Mouse (Mus musculus) inflammation-experienced regulatory T-cells, adult 6 months (primary cell): ENCODE measurements around the gene Ess2. TPM values are rescaled to one million over a fixed set of nuclear protein-coding genes. Genes with fewer than 3 reads are reported as not detected.

Source experiments
- ATAC-seq: one replicate; pipeline ENCODE4 v1.8.0; 2017
- polyA plus RNA-seq, 3 experiments: library from polyadenylated mRNA; unstranded; fragments of 100-300 nt; shearing (Covaris generic); gene quantifications; one replicate each; pipeline ENCODE4 v1.2.1; 2017

The Ess2 gene
- polyA plus RNA-seq, 3 experiments from 2014 or later, result 29.9 to 45.9 (median 39.7) TPM

- peak; percentile 99 for ATAC-seq
Measured at GRCm38 (mm10) chr16:17921325-17922162, 10.4 kb upstream of the Ess2 start.

- ATAC-seq, result no peak
Measured at GRCm38 (mm10) chr16:17920586-17920985, 9.4 kb upstream of the Ess2 start.

DNA sequence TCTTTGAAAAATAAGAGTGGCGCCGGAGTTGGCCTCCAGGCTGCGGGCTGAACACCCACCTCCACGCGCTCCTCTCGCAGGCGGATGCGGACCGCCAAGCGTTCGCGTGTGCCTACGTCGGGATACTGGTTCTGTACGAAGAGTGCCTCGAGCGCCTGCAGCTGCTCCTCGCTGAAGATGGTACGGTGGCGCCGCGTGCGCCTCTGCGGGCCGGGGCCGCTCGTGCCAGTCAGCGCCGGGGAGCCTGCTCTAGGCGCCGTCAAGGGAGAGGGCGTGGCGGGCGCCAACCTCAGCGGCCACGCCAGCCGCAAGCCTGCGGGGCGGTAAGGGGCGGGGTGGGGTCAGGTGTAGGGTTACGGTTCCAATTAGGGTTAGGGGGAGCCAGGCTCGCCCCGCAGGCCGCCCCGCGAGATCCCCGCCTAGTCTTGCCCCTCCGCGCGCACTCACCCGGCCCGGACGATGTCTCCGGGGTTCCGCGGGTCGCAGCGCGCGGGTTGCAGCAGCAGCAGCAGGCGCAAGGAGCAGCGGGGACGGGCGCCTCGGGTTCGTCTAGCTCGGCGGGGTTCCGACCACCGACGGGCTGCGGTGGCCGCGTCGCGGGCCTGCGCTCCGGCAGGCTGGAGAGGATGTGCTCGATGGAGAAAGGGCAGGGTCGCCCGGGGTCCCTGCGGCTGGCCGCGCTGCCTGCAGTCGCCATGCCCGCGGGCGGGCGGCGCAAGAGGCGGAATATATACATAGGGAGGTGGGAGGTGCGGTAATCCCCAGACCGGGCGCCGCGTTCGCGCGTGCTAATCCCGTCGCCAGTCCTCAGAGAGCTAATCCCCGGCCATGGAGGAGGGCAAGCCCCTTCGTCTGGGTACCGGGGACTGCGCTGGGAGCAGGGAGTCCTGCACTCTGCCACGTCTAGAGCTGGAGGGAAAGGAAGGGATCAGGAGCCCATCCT is 3.4 kb upstream of the Ess2 start, which contains the start of gene Gsc2:
Gsc2 (minus strand) TSS at position 753 of the 943 bp plus-strand sequence.
- no peak for ATAC-seq

DNA sequence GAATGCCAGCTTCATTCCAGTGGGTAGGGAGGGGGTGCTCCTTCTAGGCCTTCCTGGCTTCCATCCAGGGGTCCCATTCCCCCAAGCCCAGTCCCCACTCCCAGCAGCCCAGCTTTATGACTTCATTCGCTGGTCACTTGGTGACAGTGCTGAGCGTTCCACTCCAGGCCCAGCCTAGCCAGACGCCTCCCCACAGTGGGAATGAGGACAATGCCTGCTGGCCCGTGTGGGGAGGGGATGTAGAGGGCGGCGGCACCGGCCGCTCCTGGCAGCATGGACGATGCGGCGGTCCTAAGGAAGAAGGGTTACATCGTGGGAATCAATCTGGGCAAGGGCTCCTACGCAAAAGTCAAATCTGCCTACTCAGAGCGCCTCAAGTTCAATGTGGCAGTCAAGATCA is 12.7 kb downstream of the Ess2 start, which contains the start of the genes Dgcr2 and Tssk2:
Dgcr2 (minus strand) TSS at position 101 of the 400 bp plus-strand sequence.
Tssk2 (plus strand) TSS at position 176 of the 400 bp plus-strand sequence.
- ATAC-seq, result no peak

GRCm38 (mm10) chr16:17896091-17896490 is 15.1 kb downstream of the Ess2 start:
- ATAC-seq, result no peak

DNA sequence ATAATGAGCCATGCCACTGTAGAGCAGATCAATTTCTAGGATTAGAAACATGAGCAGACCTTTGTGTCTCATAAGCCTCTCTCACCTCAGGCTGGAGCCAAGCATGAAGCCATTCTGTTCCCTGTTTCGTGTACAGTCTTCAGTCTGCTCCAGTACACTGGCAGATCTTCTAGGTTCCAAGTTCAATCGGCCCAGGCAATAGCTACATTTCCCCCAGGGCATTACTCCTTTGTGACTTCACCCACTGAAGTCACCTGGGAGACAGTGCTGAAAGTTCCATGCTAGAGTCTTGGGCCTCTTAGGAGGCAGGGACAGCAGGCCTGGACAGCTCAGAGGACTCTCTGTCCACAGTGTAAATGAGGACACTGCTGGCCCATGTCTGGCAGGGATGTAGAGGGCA is 17.2 kb downstream of the Ess2 start, which contains the start of gene Tssk1:
Tssk1 (plus strand) TSS at position 301 of the 400 bp plus-strand sequence.
- ATAC-seq, result no peak

- no peak for ATAC-seq
Measured at GRCm38 (mm10) chr16:17892606-17893005, 18.5 kb downstream of the Ess2 start.

- ATAC-seq, result peak; percentile 94
Measured at GRCm38 (mm10) chr16:17891567-17891959, 19.6 kb downstream of the Ess2 start, which contains the start of gene Gm20518. Gene Gm20518, minus strand, starts transcription at chr16:17891671.

DNA sequence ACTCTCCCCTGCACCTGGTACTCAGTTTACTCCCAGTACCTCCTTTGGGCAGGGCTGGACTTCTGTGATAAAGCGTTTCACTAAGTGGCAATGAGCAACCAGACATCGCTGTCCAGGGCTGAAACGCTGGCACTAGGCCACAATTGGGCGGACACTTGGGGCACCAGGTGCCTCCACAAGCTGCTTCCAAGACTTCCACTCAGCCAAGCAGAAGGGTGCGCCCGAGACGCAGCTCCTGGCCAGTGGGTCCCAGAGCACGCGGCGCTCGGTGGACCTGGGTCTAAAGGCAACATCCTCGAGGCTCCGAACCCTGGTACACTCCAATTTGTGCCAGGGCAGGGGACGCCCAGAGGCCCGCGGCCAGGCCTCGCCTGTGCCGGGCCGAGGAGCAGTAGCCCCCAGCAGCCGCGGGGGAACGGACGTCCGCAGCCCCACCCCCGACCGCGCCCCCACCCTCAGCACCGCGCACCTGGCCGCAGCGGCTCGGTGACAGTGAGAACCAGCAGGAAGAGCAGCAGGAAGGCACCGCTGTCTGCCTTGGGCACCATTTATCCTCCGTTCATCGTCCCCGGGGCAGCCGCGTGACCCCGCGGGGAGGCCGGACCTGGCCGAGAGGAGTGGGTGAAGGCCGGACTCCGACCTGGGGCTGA is 20.1 kb downstream of the Ess2 start:
- peak; percentile 49 for ATAC-seq

DNA sequence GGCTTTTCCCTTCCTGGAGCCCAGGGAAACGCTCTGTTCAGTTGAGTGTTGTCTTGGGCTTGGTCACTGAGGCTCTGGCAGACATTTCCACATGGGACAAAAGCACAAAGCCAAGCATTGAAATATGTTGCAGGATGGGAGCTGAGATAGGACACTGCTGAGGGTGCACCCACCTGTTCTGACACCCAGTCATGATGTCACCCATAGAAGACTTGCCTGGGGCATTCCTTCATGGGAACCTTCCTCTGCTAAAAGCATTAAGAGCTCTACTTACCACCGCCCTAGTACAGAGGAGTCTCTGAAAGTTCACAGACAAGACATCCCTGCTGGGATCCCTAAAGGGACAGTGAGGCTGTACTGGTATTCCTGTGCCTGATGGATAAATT is 20.8 kb downstream of the Ess2 start:
- no peak for ATAC-seq

- ATAC-seq, result no peak
Measured at GRCm38 (mm10) chr16:17889689-17890341, 21.3 kb downstream of the Ess2 start.

DNA sequence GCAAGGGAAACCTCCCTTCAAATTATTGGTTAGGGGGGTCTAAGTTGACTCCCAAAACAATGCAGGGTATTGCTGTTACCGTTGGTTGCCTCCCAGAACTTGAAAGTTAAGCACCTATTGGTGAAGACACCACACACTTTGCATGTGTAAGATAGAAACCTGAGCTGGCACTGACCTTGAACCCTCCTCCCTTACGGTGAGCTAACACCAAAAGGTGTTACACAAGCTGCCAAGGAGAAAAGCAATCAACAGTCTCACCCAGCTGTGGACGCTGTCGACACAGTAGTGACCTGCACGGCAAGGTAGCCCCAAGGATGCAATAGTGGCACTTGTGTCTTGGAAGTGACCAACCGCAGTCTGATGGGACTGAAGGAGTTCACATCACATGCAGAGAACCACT is 27.0 kb downstream of the Ess2 start:
- no peak for ATAC-seq

DNA sequence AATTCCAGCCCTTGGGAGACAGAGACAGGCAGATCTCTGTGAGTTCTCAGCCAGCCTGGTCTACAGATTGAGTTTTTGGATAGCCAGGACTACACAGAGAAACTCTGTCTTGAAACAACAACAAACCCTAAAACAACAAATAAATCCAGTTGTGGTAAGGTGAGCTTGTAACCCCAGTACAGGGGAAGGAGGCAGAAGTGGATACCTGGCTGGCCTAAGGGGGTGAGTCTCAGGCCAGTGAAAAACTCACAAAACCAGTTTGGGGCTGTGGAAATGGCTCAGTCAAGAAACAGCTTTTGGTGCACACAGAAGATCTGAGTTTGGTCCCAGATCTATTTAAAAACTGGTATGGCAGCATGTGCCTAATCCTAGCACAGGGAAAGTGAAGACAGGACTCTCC is 29.0 kb downstream of the Ess2 start:
- no peak for ATAC-seq

- ATAC-seq, result no peak
Measured at GRCm38 (mm10) chr16:17879571-17879970, 31.6 kb downstream of the Ess2 start.

DNA sequence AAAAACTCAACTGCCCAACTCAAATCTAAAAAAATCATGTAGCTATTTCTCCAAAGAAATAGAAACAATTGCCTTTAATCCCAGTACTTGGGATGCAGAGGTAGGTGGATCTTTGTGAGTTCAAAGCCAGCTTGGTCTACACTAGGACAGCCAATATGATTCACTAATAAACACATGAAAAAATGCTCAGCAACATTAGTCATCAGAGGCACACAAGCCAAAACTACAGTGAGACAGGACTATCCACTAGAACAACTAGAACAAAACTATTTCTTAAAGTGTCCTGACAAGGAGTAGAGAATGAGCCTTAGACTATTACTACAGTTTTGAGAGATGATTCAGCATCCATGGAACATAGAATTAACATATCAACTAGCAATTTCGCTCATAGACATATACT is 35.1 kb downstream of the Ess2 start:
- no peak for ATAC-seq

DNA sequence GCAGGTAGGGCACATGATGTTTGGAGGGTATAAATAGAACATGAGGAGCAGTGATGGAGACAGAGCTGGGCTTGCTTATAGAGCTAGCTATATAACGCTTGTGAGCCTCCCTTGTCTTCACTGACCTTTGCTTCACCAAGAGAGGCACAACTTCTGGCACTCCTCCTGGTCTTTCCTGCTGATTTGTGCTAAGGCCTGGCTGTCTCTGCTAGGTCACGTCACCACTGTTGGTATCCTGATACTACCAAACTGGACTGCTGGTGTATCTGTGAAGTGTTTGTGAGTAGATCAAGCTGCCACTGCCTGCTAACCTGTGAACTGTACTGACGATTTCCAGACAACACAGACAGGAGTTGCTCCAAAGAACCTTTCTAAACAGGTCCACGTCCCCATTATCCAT is 36.0 kb downstream of the Ess2 start:
- no peak for ATAC-seq

DNA sequence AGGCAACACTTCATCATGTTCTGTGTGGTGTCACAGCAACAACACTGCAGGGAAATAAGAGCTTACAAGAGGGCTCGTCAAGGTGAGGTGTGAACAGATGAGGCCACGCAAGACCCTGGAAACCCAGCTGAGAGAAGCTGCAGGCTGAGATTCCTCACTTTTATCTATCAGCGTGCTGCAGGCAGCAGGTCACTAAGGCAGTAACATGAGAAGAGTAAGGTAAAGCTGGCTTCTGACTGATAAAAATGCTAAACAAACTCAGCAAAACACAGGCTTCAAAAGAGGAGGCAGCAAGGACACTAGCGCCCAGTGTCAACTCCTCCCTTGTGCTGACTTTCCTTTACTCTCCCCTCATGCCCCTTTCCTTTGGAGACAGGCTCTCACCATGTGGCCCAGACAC is 38.2 kb downstream of the Ess2 start:
- no peak for ATAC-seq

- ATAC-seq, result no peak
Measured at GRCm38 (mm10) chr16:17871248-17871647, 39.9 kb downstream of the Ess2 start.

- ATAC-seq, result no peak
Measured at GRCm38 (mm10) chr16:17865770-17866169, 45.4 kb downstream of the Ess2 start.

DNA sequence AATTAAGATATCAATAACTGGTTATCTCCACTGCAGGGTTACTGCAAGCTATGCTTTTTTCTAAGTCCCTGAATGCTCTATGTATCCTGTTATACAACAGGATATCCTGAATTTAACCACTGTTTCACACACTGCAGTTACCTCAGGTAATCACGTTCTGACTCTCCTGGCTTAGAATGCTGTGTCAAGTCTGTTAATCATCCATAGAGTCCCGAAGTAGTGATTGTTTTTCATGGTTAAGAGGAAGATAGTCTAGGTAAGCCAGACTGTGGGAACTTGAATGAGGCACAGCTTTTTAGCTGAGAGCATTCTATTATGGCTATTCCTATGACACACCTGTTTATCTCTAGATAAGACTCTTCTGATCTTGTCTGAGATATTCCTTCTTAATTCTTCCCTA is 45.9 kb downstream of the Ess2 start:
- ATAC-seq, result no peak

- ATAC-seq, result peak; percentile 48
Measured at GRCm38 (mm10) chr16:17858592-17858991, 52.6 kb downstream of the Ess2 start.

GRCm38 (mm10) chr16:17857157-17857556 is 54.0 kb downstream of the Ess2 start:
- no peak for ATAC-seq
